Mouse (Mus musculus) embryonic stem cell, embryonic (primary cell): ENCODE measurements around the gene Naalad2.
"Not testable (repeated sequence)": the region's sequence is repeated elsewhere in the genome, so short reads cannot be mapped to it uniquely, and the experiment has no call there.

Experiments
- CTCF ChIA-PET, 4 experiments: fragments of 300-600 bp in 2 of 4; fragments of 350-600 bp in 2 of 4; sonication (Branson Sonifier 250); formaldehyde crosslinking; loops; one replicate each; lab custom pipeline; 2022; ENCODE audit warnings: inconsistent platforms in 2 of 4; lab: Charles Lee
- POLR2A ChIA-PET, 4 experiments: fragments of 300-600 bp in 2 of 4; fragments of 350-600 bp in 2 of 4; sonication (Branson Sonifier 250); formaldehyde crosslinking; loops; one replicate each; lab custom pipeline; 2022; ENCODE audit warnings: antibody characterized with exemption in 4 of 4, inconsistent platforms in 1 of 4; lab: Charles Lee

The Naalad2 gene

DNA sequence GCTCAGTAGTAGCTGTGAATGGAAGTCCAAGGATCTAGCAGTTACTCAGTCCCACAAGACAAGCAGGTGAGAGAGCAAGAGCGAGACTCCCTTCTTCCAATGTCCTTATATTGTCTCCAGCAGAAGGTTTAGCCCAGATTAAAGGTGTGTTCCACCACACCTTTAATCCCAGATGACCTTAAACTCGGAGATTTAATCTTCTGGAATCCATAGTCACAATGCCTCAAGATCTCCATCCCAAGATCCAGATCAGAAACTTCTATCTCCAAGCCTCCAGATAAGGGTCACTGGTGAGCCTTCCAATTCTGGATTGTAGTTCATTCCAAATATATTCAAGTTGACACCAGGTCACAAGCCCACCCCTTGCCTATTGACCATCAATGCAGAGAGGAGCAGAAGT is at the start of gene Naalad2:
TSS of gene Naalad2 (minus strand) at position 101 of the 400 bp plus-strand sequence.
- CTCF ChIA-PET, POLR2A ChIA-PET: not testable (repeated sequence)

DNA sequence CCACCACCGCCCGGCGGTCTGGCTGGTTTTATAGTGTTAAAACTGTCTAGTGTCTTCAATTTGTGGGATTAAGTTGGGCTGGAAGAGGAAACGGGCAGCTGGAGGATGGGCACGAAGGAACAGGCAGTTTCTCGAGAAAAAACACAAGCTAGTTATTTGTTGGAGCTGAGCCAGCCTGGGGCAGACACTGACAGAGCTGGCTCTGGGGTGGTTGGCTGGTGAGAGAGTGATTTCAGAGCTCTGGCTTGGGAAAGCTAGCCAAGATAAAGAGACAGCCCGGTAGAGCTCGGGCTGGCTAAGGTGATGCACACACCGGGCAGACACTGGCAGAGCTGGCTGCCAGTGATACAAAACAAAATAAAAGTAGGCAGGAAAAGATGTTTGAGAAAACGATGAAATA is 28.9 kb upstream of the Naalad2 start:
- POLR2A ChIA-PET, result interaction anchor here in 1 of 4 experiments (0.6 kb wide), 1 partner anchor 11 kb away, joined by 3 read pairs; no protein-coding TSS in a partner anchor

DNA sequence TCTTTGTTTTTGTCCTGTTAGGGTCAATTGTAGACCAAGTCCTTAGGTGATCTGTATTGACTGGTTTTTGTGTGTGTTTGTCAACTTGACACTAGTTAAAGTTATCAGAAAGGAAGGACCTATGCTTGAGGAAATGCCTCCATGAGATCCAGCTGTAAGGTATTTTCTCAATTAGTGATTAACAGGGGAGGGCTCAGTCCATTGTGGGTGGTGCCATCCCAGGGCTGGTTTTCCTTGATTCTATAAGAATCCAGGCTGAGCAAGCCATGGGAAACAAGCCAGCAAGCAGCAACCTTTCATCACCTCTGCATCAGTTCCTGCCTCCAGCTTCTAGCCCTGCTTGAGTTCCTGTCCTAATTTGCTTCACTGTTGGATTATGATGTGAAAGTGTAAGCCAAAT is 27.6 kb upstream of the Naalad2 start, which contains the start of gene Mbd3l2:
TSS of gene Mbd3l2 (plus strand) at position 301 of the 400 bp plus-strand sequence.
- ChIA-PET CTCF (no interaction called here), POLR2A (no interaction called here)

More for the DNA sequence above, 28.9 kb upstream of the Naalad2 start:
- CTCF ChIA-PET, result no interaction called here

DNA sequence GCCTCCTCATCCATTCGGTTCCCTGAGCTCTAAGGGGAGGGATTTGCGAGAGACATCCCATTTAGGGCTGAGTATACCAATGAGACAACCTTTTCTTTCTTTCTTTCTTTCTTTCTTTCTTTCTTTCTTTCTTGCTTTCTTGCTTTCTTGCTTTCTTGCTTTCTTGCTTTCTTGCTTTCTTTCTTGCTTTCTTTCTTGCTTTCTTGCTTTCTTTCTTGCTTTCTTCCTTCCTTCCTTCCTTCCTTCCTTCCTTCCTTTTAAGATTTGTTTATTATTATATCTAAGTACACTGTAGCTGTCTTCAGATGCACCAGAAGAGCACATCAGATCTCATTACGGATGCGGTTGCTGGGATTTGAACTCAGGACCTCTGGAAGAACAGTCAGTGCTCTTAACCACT is 9.6 kb upstream of the Naalad2 start:
- POLR2A ChIA-PET, CTCF ChIA-PET: not testable (repeated sequence)

DNA sequence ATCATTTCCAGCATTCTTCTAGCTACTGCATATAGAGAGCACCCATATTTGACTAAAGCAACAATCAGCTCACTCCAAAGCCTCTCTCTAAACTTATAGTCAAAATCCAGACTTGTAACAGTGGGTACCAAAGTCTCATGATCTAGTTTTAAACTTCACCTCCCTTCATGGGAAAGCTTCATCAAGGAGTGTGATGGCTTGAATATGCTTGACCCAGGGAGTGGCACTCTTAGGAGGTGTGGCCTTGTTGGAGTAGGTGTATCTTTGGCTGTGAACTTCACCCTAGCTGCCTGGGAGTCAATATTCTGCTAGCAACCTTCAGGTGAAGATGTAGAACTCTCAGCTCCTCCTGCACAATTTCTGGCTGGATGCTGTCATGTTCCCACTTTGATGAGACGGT is 1.3 kb upstream of the Naalad2 start, which contains the start of gene Ubtfl1:
TSS of gene Ubtfl1 (plus strand) at position 301 of the 400 bp plus-strand sequence.
- POLR2A ChIA-PET, result no interaction called here
- CTCF ChIA-PET, result no interaction called here

DNA sequence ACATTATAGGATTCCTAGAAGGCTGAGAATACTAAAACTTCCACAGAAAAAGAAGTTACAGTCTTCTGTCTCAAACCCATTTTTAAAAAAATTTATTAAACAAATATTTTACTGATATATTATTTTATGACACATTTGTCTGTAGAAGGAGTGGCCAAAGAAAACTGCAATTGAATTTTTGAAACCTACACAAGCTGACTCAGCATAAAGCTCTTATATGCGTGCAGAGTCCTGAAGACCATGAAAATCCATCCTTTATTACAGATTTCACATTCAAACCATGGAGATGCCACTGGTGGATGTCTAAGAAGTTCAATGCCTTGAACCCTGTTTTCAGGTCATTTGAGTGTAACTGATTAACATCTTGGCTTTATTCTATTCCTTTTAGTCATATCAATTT is 3.2 kb downstream of the Naalad2 start:
- POLR2A ChIA-PET, result no interaction called here
- CTCF ChIA-PET, result no interaction called here

DNA sequence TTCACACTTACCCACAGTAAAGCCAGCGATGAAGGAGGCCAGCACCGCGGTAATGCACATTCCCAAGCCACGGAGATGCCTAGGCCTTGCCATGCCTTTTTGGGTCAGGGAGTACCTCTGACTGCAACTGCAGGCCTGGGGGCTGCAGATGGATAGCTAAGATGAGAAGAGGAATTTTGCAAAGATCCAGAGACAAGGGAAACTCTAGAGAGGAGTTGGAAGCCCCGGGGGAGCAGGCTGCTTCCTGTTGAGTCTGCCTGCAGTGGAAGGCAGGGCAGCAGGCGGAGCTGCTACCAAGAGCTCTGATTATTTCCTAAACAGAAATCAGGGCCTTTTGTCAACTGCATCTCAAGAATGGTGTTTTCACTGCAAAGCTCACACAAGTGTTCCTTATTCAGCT is 17.0 kb downstream of the Naalad2 start:
- CTCF ChIA-PET, result interaction anchor here in 1 of 4 experiments (0.5 kb wide), 1 partner anchor 75 kb away, joined by 8 read pairs; no protein-coding TSS in a partner anchor
- POLR2A ChIA-PET, result no interaction called here

DNA sequence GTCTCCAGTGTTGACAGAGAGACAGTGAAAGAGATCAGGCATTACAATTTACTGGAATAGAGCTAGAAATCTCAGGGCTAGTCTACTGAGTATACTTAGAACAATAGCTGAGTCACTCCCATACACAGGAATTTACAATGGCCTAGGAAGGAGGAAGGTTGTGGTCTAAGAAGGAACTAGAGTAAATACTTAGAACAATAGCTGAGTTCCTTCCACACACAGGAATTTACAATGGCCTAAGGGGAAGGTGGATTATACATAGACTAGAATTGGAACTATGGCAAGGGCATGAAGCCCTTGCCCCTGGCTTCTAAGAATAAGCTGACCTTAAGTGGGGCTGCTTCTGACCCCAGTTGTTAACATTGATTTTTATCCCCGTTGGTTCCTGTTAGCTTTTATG is 29.8 kb downstream of the Naalad2 start:
- CTCF ChIA-PET, result not testable (repeated sequence)
- POLR2A ChIA-PET, result interaction anchor here in 1 of 4 experiments (0.6 kb wide), 1 partner anchor 49 kb away, joined by 3 read pairs; no protein-coding TSS in a partner anchor

DNA sequence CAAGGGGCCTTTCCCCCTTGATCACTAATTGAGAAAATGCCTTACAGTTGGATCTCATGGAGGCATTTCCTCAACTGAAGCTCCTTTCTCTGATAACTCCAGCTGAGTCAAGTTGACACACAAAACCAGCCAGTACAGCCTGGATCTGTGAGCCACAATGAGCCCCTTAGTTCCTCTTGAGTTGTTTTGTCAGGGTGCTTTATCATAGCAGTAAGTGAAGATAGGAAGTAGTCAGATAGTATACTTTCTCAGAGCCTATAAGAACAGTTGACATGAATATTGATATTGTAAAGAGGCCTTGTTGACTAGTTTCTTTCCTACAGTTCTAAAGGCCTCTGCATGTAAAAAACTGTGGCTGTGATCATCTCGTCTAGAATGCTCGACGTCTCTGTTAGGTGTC is 82.8 kb downstream of the Naalad2 start:
- POLR2A ChIA-PET, result no interaction called here

DNA sequence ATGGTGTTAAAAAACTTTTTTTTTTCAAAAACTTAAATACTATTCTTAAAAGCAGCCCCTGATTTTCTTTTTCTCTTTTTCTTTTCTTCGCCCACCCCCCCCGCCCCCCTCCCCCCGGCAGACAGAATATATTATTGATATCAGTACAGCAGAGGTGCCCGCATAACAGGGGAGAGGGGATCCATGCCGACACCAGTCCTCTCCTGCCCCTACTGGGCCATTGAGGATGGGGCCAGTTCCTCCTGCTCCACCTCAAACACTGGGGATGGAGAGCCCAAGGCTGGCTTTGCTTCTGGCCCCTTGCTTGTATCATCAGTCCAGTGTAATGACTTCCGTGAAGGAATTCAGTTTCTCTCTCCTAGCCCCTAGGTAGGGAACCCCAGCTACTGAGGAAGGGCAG is 104.5 kb downstream of the Naalad2 start:
- ChIA-PET POLR2A (no interaction called here), CTCF (no interaction called here)

More for the DNA sequence above, 82.8 kb downstream of the Naalad2 start:
- CTCF ChIA-PET, result no interaction called here

DNA sequence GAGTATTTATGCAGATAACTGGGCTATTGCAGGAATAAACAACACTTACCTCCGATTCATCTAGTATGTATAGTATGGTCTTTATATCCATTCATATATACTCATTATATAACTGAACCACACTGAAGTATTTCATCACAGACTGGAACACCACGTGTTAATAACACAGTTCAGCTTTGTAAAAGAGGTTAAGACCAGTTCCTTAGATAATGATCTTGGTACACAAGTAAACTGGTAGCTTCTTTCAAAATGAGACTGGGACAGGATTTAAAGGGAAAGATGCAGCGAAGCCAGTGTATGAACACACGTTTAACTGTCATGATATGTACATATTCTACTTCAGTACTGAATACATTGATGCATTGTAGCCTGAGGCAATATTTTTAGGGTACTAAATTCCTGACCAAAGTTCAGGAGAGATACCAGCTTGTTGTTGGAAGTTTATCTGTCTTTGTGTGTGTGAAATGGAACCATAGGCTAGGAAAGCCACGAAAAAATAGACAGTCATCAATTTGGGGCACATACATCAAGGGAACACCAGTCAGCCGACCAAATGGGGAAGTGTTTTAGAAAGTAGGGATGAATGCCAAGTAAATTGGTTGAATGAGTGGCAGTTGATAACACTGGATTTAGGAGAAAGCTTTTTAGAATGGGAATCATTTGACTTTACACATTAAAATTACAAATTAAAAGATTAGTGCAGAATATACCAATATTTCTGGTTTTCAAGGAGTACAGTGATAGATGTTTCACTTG is 109.6 kb downstream of the Naalad2 start:
- ChIA-PET CTCF (no interaction called here), POLR2A (interaction anchor here in 1 of 4 experiments (0.6 kb wide), 1 partner anchor 329 kb away, joined by 3 read pairs; no protein-coding TSS in a partner anchor)

DNA sequence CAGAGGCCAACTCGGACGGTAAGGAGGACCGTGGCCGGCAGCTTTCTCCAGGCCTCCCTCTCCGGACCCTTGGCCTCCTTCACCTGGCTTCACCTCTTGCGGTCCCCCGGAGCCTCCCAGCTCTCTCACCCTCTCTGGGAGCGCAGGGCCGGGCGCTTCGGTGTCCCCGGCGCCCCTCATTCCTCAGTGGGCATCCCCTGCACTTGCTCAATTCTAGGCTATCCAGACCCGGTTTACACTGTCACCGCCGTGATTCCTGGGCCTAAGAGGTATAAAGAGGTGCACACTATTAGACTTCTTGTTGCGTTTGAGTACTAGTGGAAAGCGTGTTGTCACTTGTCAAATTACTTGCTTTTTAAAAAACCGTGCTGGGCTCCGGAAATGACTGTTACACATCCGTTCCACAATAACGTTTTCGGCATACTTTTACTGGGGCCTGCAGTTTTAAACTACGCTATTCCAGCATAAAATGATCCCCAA is 110.3 kb downstream of the Naalad2 start:
- CTCF ChIA-PET, result no interaction called here
- POLR2A ChIA-PET, result no interaction called here

DNA sequence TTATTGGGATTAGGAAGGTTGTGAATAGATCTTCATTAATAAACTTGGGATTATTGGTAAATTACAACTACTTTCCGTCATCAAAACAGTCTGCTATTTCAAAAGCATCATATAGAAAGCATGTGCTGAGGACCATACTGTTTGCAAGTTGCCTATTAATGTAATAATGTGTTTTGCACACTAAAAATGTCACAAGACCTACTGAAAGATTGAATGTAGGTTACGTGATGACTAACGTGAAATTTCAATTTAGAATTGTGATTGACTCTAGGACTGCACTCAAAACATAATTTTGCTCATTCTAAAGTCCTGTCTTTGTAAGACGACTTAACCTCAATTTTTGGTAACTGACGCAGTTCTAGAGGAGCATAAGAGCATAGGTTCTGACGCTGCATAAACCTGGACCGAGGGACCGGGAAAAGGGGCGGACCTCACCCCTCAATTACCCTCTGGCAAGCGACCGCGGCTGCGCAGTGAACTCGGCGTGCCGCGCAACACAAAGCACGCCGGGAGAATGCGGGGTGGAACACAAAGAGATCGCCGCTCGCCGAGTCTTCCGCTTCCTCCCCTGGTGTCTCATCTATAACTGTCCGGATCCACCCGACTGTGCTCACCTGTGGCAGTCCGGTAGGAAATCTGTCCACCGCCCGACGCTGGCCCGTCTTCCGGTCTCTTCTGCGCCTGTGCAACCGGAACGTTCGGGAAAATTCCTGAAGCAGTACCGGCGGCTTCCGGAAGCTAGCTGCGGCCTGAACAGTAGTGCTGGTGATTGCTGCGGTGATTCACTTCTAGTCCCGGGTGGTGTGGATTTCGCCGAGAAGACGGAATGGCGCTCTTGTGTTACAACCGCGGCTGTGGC is 111.0 kb downstream of the Naalad2 start, which contains the start of gene Chordc1:
TSS of gene Chordc1 (plus strand) at position 555 of the 859 bp plus-strand sequence.
- ChIA-PET POLR2A (no interaction called here), CTCF (interaction anchor here in 1 of 4 experiments (1.4 kb wide), 1 partner anchor 13 kb away, joined by 3 read pairs; no protein-coding TSS in a partner anchor)

DNA sequence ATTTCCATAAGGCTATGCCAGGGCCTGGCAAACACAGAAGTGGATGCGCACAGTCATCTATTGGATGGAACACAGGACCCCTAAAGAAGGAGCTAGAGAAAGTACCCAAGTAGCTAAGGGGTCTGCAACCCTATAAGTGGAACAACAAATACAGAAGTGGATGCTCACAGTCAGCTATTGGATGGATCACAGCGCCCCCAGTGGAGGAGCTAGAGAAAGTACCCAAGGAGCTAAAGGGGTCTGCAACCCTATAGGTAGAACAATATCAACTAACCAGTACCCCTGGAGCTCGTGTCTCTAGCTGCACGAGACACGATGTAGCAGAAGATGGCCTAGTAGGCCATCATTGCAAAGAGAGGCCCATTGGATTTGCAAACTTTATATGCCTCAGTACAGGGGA is 124.1 kb downstream of the Naalad2 start:
- CTCF ChIA-PET, result interaction anchor here in 3 of 4 experiments (0.6 to 1.0 kb wide), 5 partner anchors 12 to 908 kb away, joined by 3 to 7 read pairs (median 3); no protein-coding TSS in a partner anchor
- POLR2A ChIA-PET, result not testable (repeated sequence)

DNA sequence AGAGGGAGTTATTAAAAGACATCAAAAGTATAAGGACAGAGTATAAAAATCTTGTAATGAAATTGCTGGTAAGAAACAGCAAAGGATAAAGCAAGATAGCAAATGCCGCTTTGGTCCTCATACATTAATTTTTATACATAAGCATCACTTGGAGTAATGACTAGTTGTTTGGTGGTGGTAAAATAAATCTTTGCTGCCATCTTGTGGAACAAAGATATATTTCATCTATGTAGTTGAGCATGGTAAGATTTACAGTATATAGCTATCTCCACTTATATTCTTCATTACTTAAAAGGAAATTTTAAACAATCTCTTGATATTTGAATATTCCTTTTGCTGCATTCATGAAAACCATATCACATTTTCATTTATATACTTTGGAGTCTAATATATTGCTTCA is 125.3 kb downstream of the Naalad2 start:
- ChIA-PET POLR2A (no interaction called here), CTCF (no interaction called here)

DNA sequence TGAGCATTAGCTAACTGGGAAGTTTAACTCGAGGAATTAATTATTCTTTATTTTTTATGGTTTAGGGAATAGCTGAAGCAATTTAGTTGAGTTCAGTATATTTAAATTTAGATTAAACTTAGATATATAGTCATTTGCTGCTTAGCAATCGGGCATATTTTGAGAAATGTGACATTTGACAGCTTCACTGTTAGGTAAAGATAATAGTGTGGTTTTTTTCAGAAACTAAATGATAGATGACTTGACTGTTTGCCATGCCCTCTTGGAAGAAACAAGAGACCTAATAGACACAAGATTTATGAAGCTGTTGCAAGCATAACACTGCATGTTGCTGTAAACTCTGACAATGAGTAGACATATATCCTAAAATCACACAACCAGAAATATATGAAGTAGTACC is 126.0 kb downstream of the Naalad2 start:
- ChIA-PET CTCF (no interaction called here), POLR2A (no interaction called here)

DNA sequence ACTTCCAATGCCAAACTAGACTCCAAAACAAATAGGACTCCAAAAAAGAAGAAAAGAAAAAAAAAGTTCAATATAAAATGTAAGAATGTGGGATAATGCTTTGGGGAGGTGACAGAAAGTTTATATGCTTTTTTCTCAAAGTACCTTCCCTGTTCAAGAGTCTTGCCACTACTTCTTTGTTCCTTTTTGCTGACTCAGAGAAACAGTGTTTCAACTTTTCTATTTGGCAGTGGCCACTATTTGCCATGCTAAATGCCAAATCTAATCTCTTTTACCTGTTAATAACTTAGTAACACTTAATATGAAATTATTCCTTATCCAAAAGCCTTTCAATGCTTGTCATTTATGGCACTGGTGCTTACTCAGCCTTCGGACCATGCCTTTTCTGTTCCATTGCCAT is 126.9 kb downstream of the Naalad2 start:
- CTCF ChIA-PET, result no interaction called here
- POLR2A ChIA-PET, result no interaction called here
